Mouse (Mus musculus) forebrain, embryonic 14.5 days (tissue): ENCODE data around the gene Mrpl14. TPM values are rescaled to one million over a fixed set of nuclear protein-coding genes. Genes with fewer than 3 reads are reported as not detected.
A peak's percentile ranks its signal among the peaks of the same experiment; 100 is the strongest.

ENCODE experiments used
- ATAC-seq: fragments of 200-750 bp; cut with Nextera tagmentation; 2 replicates; pipeline ENCODE4 v1.8.0; 2017; ENCODE audit warnings: mild to moderate bottlenecking, moderate library complexity
- DNase-seq: peaks from one replicate; pipeline ENCODE4 v3.0.0-alpha.2; 2015; ENCODE audit warnings: low spot score
- H3K27ac ChIP-seq: fragments of 300-500 bp; sonication (generic); 2 replicates; pipeline ENCODE4 v1.5.1; 2014; ENCODE audit warnings: low read depth, mild to moderate bottlenecking, control low read depth, low read length, moderate library complexity
- H3K27me3 ChIP-seq: fragments of 300-500 bp; sonication (generic); replicated peaks from 2 replicates; pipeline ENCODE4 v1.6.1; 2014; ENCODE audit warnings: low read length, control low read depth, mixed read lengths; ENCODE audit not compliant: control insufficient read depth, insufficient read depth
- H3K36me3 ChIP-seq: fragments of 300-500 bp; sonication (generic); 2 replicates; pipeline ENCODE4 v1.6.1; 2014; ENCODE audit warnings: low read length, control low read depth; ENCODE audit not compliant: control insufficient read depth, insufficient read depth
- H3K4me1 ChIP-seq: fragments of 300-500 bp; sonication (generic); 2 replicates; pipeline ENCODE4 v1.6.1; 2014; ENCODE audit warnings: antibody characterized with exemption, low read length, control low read depth; ENCODE audit not compliant: control insufficient read depth, insufficient read depth
- H3K4me2 ChIP-seq: fragments of 300-500 bp; sonication (generic); 2 replicates; pipeline ENCODE4 v1.6.1; 2014; ENCODE audit warnings: mild to moderate bottlenecking, control low read depth, low read length
- H3K4me3 ChIP-seq: fragments of 300-500 bp; sonication (generic); 2 replicates; pipeline ENCODE4 v1.5.1; 2014; ENCODE audit warnings: low read depth, low read length, control low read depth
- H3K9ac ChIP-seq: fragments of 300-500 bp; sonication (generic); 2 replicates; pipeline ENCODE4 v1.6.1; 2014; ENCODE audit warnings: mild to moderate bottlenecking, low read length, control low read depth, moderate library complexity
- H3K9me3 ChIP-seq: fragments of 300-500 bp; sonication (generic); replicated peaks from 2 replicates; pipeline ENCODE4 v1.6.1; 2016; ENCODE audit warnings: low read length, control low read depth, mixed read lengths; ENCODE audit not compliant: control insufficient read depth
- WGBS: fragments of 180-500 bp; shearing (Covaris S2); extraction: QIAGEN DNeasy Blood & Tissue Kit; methylation state at CpG from one replicate; pipeline ENCODE4 v1.1.7; 2014; 5-methylcytosine and 5-hydroxymethylcytosine counted together
- polyA plus RNA-seq: library from polyadenylated mRNA; unstranded; fragments of >200 nt; fragmentation: Nextera tagmentation; extraction: Ambion mirVana; gene quantifications from 2 replicates; pipeline ENCODE4 v1.2.1, GENCODE M21; 2014

Mrpl14 gene
- polyA plus RNA-seq, 1 experiment from 2014 or later: 151 TPM

DNA sequence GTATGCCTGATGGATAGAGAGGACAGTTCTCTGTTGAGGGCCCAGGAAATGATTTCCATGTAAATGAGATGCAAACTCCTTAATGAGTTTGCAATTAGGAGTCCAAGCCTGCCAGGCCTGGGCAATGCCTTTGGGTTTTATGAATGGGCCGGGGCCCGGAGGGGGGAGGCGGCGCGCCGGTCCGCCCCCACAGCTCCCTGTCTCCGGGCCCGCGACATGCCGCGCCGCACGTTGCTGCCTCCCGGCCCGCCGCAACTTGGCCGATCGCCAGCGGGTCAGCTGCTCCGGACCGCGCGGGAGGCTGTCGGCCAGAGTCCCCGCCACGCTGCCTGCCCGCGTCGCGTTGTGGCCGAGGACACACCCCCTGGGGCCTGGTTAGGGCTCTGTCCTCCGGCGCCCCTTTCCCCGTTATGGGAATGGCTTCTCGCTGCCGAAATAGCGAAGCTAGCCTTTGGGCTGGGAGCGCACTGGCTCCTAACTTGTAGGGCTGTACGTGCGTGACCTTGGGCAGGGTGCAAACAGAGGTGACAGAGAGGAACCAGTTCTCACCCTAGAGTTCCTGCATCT is 47.7 kb downstream of the Mrpl14 start, which contains the start of gene 1600014C23Rik:
Gene 1600014C23Rik, minus strand, starts transcription at position 110 of the 567 bp plus-strand sequence.
- under 1% methylated on average over 40 of the region's 41 CpGs for WGBS

DNA sequence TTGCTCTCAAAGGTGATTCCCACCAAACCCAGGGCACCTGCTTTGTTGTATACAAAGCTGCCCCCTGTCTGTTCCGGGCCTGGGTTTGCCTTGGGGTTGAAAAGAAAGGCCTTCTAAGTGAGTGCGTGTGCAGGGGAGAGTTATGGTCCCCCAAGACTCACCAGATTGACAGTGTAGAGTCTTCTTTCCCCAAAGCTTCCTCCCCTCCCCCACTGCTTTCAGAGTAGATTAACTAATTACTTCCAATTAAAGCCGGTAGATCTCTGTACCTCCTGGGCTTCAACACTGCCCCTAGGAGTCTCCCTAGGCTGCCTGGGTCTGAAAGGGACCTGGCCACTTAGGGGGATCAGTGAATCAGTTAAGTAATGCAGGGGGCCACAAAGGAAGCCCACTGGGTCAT is 48.2 kb downstream of the Mrpl14 start:
- Histone ChIP-seq H3K4me1 (peaks cover 35% of the 10 kb centered on the region), H3K9ac (peak overlapping the region; percentile 55), H3K4me2 (peak overlapping the region; percentile 78), H3K36me3 (no peaks in the 10 kb centered on the region), H3K27ac (peak overlapping the region; percentile 45), H3K4me3 (peak overlapping the region; percentile 30; the same call in 1 of the 2 replicates), H3K27me3 (no peaks in the 10 kb centered on the region), H3K9me3 (no peaks in the 10 kb centered on the region)
- DNase-seq (peak; percentile 71), ATAC-seq (no peak)
- 4% methylated on average over 3 of the region's 3 CpGs for WGBS

More for the DNA sequence above, 47.7 kb downstream of the Mrpl14 start, which contains the start of gene 1600014C23Rik:
- ATAC-seq: peak; percentile 66
- peak; percentile 89 for DNase-seq
- Histone ChIP-seq H3K27ac (peak within 1 kb of the TSS; percentile 45), H3K27me3 (no peaks in the 10 kb centered on the region), H3K9ac (peak within 1 kb of the TSS; percentile 55), H3K4me1 (peaks cover 35% of the 10 kb centered on the region), H3K36me3 (no peaks in the 10 kb centered on the region), H3K9me3 (no peaks in the 10 kb centered on the region), H3K4me2 (peak within 1 kb of the TSS; percentile 78), H3K4me3 (peak within 1 kb of the TSS; percentile 30)

DNA sequence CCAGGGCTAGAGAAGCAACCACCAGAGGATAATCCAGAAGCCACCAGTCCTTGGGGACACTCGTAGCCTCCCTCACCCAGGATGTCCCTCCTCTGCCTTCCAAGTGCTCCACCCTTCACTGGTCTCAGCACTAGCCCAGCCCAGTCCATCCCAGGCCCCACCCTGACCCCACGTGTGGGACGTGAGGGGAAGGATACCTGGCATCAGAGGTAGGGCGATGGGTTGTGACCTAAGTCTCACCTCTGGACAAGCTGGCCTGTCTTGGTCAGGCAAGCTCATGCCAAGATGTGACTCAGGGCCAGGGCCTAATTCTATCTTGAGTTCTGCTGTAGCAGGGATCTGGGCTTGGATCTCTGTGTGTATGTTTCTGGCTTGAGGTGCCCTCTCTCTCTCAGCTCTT is 48.8 kb downstream of the Mrpl14 start:
- DNase-seq (no peak), ATAC-seq (no peak)
- no peaks in the 10 kb centered on the region for H3K36me3 ChIP-seq
- WGBS: 53% methylated on average over 4 of the region's 4 CpGs
- H3K4me3 ChIP-seq: no peak overlapping the region
- no peak overlapping the region for H3K4me2 ChIP-seq
- peaks cover 35% of the 10 kb centered on the region for H3K4me1 ChIP-seq
- peak overlapping the region; percentile 79; the same call in 1 of the 2 replicates for H3K27ac ChIP-seq
- H3K9ac ChIP-seq: peak overlapping the region; percentile 18; the same call in 1 of the 2 replicates
- H3K27me3 ChIP-seq: no peaks in the 10 kb centered on the region
- H3K9me3 ChIP-seq: no peaks in the 10 kb centered on the region

DNA sequence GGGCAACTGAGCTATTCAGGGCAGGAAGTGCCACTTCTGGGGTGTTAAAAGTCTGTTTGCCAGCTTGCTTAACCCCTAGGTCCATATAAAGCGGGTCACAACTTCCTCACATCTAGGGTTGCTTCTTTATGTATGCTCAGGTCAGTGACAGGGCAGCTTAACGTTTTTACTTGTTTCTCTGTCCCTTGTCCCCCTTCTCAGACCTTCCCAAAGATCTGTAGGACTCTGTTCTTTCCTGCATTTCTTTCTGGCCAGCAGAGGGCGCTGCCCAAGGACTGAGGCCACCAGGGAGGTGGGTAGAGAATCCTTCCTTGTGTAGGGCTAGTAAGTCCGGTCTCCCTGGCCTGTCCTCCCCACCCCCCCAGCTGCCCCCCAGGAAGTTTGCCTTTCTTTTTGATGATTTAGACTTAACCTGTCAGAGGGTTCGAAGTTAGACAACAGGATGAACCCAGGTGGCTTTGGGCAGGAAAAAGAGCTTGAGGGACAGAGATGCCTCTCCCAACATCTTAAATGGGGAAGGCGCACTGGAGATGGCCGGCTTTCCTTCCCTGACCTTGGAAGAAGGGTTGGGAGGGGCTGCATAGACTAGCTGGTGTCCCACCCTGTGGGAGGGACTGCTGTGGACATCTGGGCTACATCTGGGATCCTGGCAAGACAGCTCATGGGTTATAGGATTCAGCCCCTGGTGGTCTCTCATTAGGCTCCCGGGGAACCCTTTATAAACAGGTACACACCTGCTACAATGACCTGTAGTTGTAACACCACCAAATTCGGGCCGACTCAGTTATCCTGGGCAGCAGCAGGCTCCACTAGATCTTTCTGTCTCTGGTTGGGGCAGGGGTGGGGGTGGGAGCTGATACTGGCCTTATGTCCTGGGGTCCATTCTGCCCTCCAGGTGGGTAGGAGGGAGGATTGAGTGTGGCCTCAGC is 49.5 kb downstream of the Mrpl14 start:
- no peaks in the 10 kb centered on the region for H3K9me3 ChIP-seq
- H3K9ac ChIP-seq: peak overlapping the region; percentile 69
- DNase-seq (peak; percentile 91), ATAC-seq (peak; percentile 33)
- H3K4me1 ChIP-seq: peaks cover 35% of the 10 kb centered on the region
- H3K36me3 ChIP-seq: no peaks in the 10 kb centered on the region
- whole genome bisulfite sequencing: 9% methylated on average over 10 of the region's 10 CpGs
- H3K27ac ChIP-seq: peak overlapping the region; percentile 79
- peak overlapping the region; percentile 40 for H3K4me3 ChIP-seq
- peak overlapping the region; percentile 55 for H3K4me2 ChIP-seq
- no peaks in the 10 kb centered on the region for H3K27me3 ChIP-seq

DNA sequence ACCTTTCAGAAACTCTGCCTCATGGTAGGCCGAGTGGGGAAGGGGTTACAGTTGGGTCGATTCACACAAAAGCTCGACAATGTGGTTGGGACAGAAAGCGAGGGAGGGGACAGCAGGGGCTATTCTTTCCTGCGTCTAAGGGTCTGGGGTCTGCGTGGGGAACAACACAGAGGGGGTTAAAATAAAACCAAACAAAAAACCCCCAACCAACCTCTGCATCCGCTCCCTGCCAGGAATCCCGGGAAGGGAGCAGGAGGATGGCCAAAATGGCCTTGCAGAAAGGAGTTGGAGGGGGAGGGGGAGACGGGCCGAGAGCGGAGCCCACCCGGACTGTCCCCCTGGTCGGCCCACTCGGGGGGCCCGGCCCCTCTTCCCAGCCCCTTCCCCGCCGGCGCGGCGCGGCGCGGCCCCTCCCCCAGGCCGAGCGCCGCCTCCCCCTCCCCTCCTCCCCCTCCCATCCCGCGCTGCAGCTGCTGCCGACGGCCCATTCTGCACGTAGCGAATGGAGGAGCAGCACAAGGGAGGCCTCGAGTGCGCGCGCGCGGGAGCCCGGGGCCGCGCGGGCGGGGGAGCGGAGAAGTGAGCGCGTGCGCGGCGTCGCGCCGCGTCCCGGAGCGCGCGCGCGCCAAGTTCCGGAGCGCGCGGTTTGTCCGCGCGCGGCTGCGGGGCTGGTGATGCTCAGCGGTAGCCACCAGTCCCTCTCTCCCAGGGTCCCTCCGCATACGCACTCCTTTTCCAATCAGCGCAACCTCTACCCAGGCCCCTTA is 50.4 kb downstream of the Mrpl14 start:
- Histone ChIP-seq H3K27ac (peak overlapping the region; percentile 79), H3K4me2 (peak overlapping the region; percentile 55), H3K27me3 (no peaks in the 10 kb centered on the region), H3K9ac (peak overlapping the region; percentile 69), H3K36me3 (no peaks in the 10 kb centered on the region), H3K4me3 (peak overlapping the region; percentile 40), H3K9me3 (no peaks in the 10 kb centered on the region), H3K4me1 (peaks cover 35% of the 10 kb centered on the region)
- ATAC-seq (peak; percentile 69), DNase-seq (peak; percentile 96)
- WGBS: under 1% methylated on average over 52 of the region's 72 CpGs

DNA sequence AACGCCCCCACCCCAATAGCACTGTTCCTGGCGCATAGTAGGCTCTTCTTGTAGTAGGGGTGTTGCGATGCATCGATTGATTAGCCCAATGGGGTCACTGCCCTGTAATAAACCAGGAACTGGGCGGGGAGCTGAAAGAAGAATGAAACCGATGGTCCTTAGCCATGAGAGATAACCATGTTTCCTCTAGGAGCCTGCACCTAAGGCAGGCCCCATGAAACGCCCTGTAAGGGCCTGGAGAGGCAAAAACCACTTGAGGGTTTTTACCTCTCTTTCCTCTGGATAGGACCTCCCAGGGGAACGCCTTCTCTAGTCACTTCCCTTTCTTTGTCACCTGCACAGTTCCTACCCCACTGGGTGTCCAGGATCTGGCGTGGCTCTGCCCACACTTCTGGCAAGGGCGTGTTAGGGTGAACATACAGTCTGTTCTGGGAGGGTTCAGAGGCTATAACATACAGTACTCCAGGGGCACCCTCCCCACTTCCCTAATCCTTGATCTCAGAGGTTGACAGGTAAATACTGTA is 51.0 kb downstream of the Mrpl14 start:
- H3K4me1 ChIP-seq: peaks cover 35% of the 10 kb centered on the region
- no peaks in the 10 kb centered on the region for H3K36me3 ChIP-seq
- peak overlapping the region; percentile 55 for H3K4me2 ChIP-seq
- peak overlapping the region; percentile 69 for H3K9ac ChIP-seq
- DNase-seq: no peak
- H3K4me3 ChIP-seq: peak overlapping the region; percentile 40
- ATAC-seq: peak; percentile 9
- 8% methylated on average over 10 of the region's 10 CpGs for WGBS
- H3K9me3 ChIP-seq: no peaks in the 10 kb centered on the region
- no peaks in the 10 kb centered on the region for H3K27me3 ChIP-seq
- peak overlapping the region; percentile 79 for H3K27ac ChIP-seq

DNA sequence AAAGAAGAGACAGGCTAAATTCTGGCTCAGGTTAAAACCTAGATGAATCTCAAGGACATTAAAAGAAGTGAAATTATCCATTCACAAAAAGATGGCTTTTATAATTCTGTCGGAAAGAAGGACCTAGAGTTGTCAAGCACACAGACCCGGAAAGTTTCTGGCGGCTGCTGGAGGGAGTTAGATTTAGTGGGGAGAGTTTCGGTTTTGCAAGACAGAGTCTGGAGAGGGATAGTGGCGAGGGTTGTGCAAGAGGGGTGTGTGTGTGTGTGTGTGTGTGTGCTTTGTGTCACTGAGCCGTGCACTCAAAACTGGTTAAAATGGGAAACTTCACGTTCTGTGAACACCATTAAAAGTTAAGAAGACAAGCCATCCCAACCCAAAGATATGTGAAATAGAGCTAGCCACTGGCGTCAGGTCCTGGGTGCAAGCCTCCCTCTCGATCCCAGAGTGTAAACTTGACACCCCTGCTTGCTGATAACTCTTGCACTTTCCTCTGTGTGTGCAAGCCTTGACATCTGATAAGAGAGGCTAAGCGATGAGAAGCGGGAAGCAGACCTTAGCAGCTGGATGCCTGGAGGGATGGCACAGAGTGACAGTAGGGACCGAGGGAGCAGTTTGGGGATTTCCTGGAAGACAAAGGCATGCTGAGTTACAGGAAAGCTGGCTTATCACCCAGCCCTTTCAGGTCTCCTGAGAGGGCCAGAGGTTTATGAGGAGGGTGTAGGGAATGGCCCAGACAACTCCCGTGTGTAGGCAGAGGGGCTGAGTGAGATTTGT is 56.4 kb downstream of the Mrpl14 start:
- WGBS: 65% methylated on average over 13 of the region's 13 CpGs
- no peak for DNase-seq
- no peak for ATAC-seq
- Histone ChIP-seq H3K9me3 (no peaks in the 10 kb centered on the region), H3K9ac (no peak overlapping the region), H3K27me3 (no peaks in the 10 kb centered on the region), H3K36me3 (no peaks in the 10 kb centered on the region), H3K4me3 (no peak overlapping the region), H3K4me1 (no peaks in the 10 kb centered on the region), H3K27ac (no peak overlapping the region), H3K4me2 (no peak overlapping the region)

DNA sequence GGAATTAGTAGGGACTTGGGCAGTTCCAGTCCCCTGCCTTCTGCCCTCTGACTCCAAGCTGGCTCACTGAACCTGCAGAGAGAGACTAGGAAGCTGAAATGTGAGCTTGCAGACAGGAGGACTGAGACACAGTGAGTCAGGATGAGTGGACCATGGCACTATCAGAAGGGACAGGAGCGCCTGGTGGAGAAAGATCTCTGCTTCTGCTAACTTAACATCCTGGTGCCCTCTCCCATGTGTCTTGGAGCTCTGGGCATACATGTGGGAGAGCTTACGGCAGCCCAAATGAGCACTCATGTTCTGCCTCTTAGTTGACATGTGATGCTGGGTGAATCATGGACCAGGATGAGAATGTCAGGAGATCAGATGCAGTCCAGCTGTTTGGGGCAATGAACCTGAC is 59.5 kb downstream of the Mrpl14 start:
- Histone ChIP-seq H3K9me3 (no peaks in the 10 kb centered on the region), H3K4me1 (no peaks in the 10 kb centered on the region), H3K36me3 (no peaks in the 10 kb centered on the region), H3K4me3 (no peak overlapping the region), H3K27ac (no peak overlapping the region), H3K27me3 (no peaks in the 10 kb centered on the region), H3K4me2 (no peak overlapping the region), H3K9ac (no peak overlapping the region)
- ATAC-seq: no peak
- WGBS: 93% methylated on average over 2 of the region's 2 CpGs
- no peak for DNase-seq
